29 mouse cellular contexts compared by ENCODE assay signal in the genomic region with DNA sequence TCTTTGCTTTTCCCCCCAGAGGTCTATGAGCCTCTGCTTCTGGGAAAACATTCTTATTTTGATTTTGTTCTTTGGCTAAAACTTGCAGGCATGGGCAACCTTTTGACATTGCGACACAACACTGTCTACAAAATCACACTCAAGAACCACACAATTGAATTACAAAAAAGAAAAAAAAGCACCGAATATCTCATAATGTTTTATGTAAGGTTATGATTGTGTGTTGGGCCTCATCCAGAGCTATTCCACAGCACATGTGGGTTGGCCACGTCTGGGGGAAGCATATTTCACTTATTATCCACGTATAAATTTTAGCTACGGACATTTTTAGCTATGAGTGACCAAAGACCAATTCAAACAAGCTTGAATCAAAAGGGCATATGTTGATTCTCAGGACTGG. TPM values are rescaled to one million over a fixed set of nuclear protein-coding genes. Genes with fewer than 3 reads are reported as not detected.
A peak's percentile ranks its signal among the peaks of the same experiment; 100 is the strongest.
DNase-seq lines count a peak whose midpoint lies in the region; ATAC-seq and TF ChIP-seq lines count a peak whose summit lies in the region.
"Had no signal": no experiment of that assay in that cellular context is flagged by ENCODE, and none has a peak within 500 bp of the region (broad histone marks: within the 10 kb centered on the region; RNA-seq: fewer than 3 reads in every experiment).

No protein-coding gene starts in this region.

- no peaks in the 10 kb centered on the region for H3K36me3 ChIP-seq in kidney, postnatal 0 days (ENCODE audit: insufficient read depth, low read length)
- H3K36me3 ChIP-seq in stomach, embryonic 15.5 days: no peaks in the 10 kb centered on the region
- H3K36me3 ChIP-seq in stomach, postnatal 0 days (ENCODE audit: control insufficient read depth, insufficient read depth, low read length): no peaks in the 10 kb centered on the region
- no peaks in the 10 kb centered on the region for H3K36me3 ChIP-seq in embryonic facial prominence, embryonic 14.5 days (ENCODE audit: control insufficient read depth, insufficient read depth, low read length)
- no peaks in the 10 kb centered on the region for H3K36me3 ChIP-seq in midbrain, embryonic 10.5 days
- H3K36me3 ChIP-seq: embryonic facial prominence, embryonic 15.5 days; G1E; heart, embryonic 12.5 days; hindbrain, embryonic 13.5 days; lung, embryonic 15.5 days; midbrain, embryonic 12.5 days; neural tube, embryonic 12.5 days had no signal

- TF ChIP-seq CTCF in kidney, postnatal 0 days (IDR thresholded peaks at IDR 0.05; ENCODE audit: low read depth): no peak
- TF ChIP-seq CTCF in stomach, postnatal 0 days (IDR thresholded peaks at IDR 0.05; ENCODE audit: low read depth): no peak

- no peak for ATAC-seq in kidney, postnatal 0 days (replicated peaks; ENCODE audit: low FRiP score, low read depth)
- no peak for ATAC-seq in stomach, embryonic 15.5 days (ENCODE audit: insufficient read depth, low FRiP score, low read depth)
- no peak for ATAC-seq in stomach, postnatal 0 days (ENCODE audit: low FRiP score, low TSS enrichment)
- ATAC-seq in embryonic facial prominence, embryonic 14.5 days (ENCODE audit: low read depth): no peak
- ATAC-seq: forebrain, embryonic 14.5 days; intestine, embryonic 16.5 days had no signal

- DNase-seq in kidney, postnatal 0 days (ENCODE audit: low spot score): peak; percentile 64
- no peak for DNase-seq in kidney, postnatal 36 days
- no peak for DNase-seq in stomach, postnatal 0 days (ENCODE audit: low spot score)
- peak; percentile 40 for DNase-seq in embryonic facial prominence, embryonic 14.5 days (ENCODE audit: low spot score)
- DNase-seq in midbrain, embryonic 10.5 days (ENCODE audit: low spot score): no peak
- no peak for DNase-seq in thymus, adult 18-20 months
- DNase-seq: adrenal gland, postnatal 14 days; cerebellum, adult 11-12 months; cerebellum, adult 9-11 months; embryo, embryonic 11 days; gastrocnemius, postnatal 36 days; heart, adult 18-20 months; heart, postnatal 4 days; layer of hippocampus, adult 9-11 months; lung, postnatal 36 days; thymus, postnatal 36 days had no signal

- no peak overlapping the region for H3K4me2 ChIP-seq in kidney, postnatal 0 days (ENCODE audit: low read length)
- H3K4me2 ChIP-seq in stomach, embryonic 15.5 days: no peak overlapping the region
- H3K4me2 ChIP-seq in stomach, postnatal 0 days (replicated peaks; ENCODE audit: low read depth): no peak overlapping the region
- H3K4me2 ChIP-seq in embryonic facial prominence, embryonic 14.5 days (ENCODE audit: low read depth, low read length): no peak overlapping the region
- H3K4me2 ChIP-seq: embryonic facial prominence, embryonic 15.5 days; heart, embryonic 12.5 days; hindbrain, embryonic 13.5 days; liver, embryonic 11.5 days; lung, embryonic 15.5 days; midbrain, embryonic 12.5 days; neural tube, embryonic 12.5 days had no signal

- H3K4me3 ChIP-seq in kidney, postnatal 0 days (replicated peaks; ENCODE audit: low read depth, low read length): no peak overlapping the region
- H3K4me3 ChIP-seq in stomach, embryonic 15.5 days (replicated peaks): no peak overlapping the region
- H3K4me3 ChIP-seq in stomach, postnatal 0 days (ENCODE audit: low read depth, low read length): no peak overlapping the region
- H3K4me3 ChIP-seq in embryonic facial prominence, embryonic 14.5 days (ENCODE audit: low read depth, low read length): no peak overlapping the region
- H3K4me3 ChIP-seq in midbrain, embryonic 10.5 days: no peak overlapping the region
- H3K4me3 ChIP-seq: embryonic facial prominence, embryonic 15.5 days; heart, embryonic 12.5 days; hindbrain, embryonic 13.5 days; lung, embryonic 15.5 days; midbrain, embryonic 12.5 days; myocyte; neural tube, embryonic 12.5 days had no signal

- no peak overlapping the region for H3K9ac ChIP-seq in kidney, postnatal 0 days (ENCODE audit: low read depth, low read length)
- no peak overlapping the region for H3K9ac ChIP-seq in stomach, embryonic 15.5 days
- no peak overlapping the region for H3K9ac ChIP-seq in stomach, postnatal 0 days (ENCODE audit: low read length)
- no peak overlapping the region for H3K9ac ChIP-seq in embryonic facial prominence, embryonic 14.5 days (ENCODE audit: low read depth, low read length)
- H3K9ac ChIP-seq: embryonic facial prominence, embryonic 15.5 days; heart, embryonic 12.5 days; hindbrain, embryonic 13.5 days; lung, embryonic 15.5 days; midbrain, embryonic 12.5 days; neural tube, embryonic 12.5 days had no signal

- peak overlapping the region; percentile 13; the same call in 1 of the 2 replicates for H3K27ac ChIP-seq in kidney, postnatal 0 days
- 0 out of 2 replicates have a peak overlapping the region, but pooled peaks have one; percentile 38 for H3K27ac ChIP-seq in stomach, embryonic 15.5 days
- no peak overlapping the region for H3K27ac ChIP-seq in stomach, postnatal 0 days (replicated peaks)
- no peak overlapping the region for H3K27ac ChIP-seq in embryonic facial prominence, embryonic 14.5 days (replicated peaks; ENCODE audit: low read depth, low read length)
- H3K27ac ChIP-seq in midbrain, embryonic 10.5 days (replicated peaks): no peak overlapping the region
- H3K27ac ChIP-seq: embryonic facial prominence, embryonic 15.5 days; hindbrain, embryonic 13.5 days; lung, embryonic 15.5 days; midbrain, embryonic 12.5 days; neural tube, embryonic 12.5 days had no signal

- H3K4me1 ChIP-seq in kidney, postnatal 0 days (replicated peaks; ENCODE audit: insufficient read depth, low read length): peaks cover 9% of the 10 kb centered on the region
- H3K4me1 ChIP-seq in stomach, embryonic 15.5 days: peaks cover 14% of the 10 kb centered on the region
- 0 out of 2 replicates have a peak, but pooled peaks cover 10% of the 10 kb centered on the region for H3K4me1 ChIP-seq in stomach, postnatal 0 days (replicated peaks; ENCODE audit: control insufficient read depth, insufficient read depth)
- H3K4me1 ChIP-seq in embryonic facial prominence, embryonic 14.5 days (ENCODE audit: control insufficient read depth, insufficient read depth, low read length): peaks cover 19% of the 10 kb centered on the region
- H3K4me1 ChIP-seq in midbrain, embryonic 10.5 days: no peaks in the 10 kb centered on the region
- H3K4me1 ChIP-seq: midbrain, embryonic 12.5 days had no signal

- H3K9me3 ChIP-seq in kidney, postnatal 0 days (replicated peaks; ENCODE audit: low read length): no peaks in the 10 kb centered on the region
- no peaks in the 10 kb centered on the region for H3K9me3 ChIP-seq in stomach, embryonic 15.5 days
- H3K9me3 ChIP-seq in stomach, postnatal 0 days (ENCODE audit: control insufficient read depth, low read length): no peaks in the 10 kb centered on the region
- no peaks in the 10 kb centered on the region for H3K9me3 ChIP-seq in embryonic facial prominence, embryonic 14.5 days (ENCODE audit: control insufficient read depth, low read length)
- no peaks in the 10 kb centered on the region for H3K9me3 ChIP-seq in midbrain, embryonic 10.5 days (replicated peaks)
- H3K9me3 ChIP-seq: embryonic facial prominence, embryonic 15.5 days; G1E; heart, embryonic 12.5 days; hindbrain, embryonic 13.5 days; lung, embryonic 15.5 days; midbrain, embryonic 12.5 days; neural tube, embryonic 12.5 days had no signal

- no peak for TF ChIP-seq EP300 in stomach, postnatal 0 days (optimal IDR thresholded peaks at IDR 0.05)

- 68% methylated on average over 5 of the region's 5 CpGs for WGBS in kidney, postnatal 0 days
- WGBS in stomach, embryonic 15.5 days: 69% methylated on average over 5 of the region's 5 CpGs
- WGBS in stomach, postnatal 0 days: 65% methylated on average over 5 of the region's 5 CpGs
- WGBS in embryonic facial prominence, embryonic 14.5 days: 58% methylated on average over 5 of the region's 5 CpGs
- 88% methylated on average over 5 of the region's 5 CpGs for WGBS in midbrain, embryonic 10.5 days

- H3K27me3 ChIP-seq in kidney, postnatal 0 days (ENCODE audit: insufficient read depth, low read length): no peaks in the 10 kb centered on the region
- H3K27me3 ChIP-seq in stomach, embryonic 15.5 days (replicated peaks): no peaks in the 10 kb centered on the region
- H3K27me3 ChIP-seq in stomach, postnatal 0 days (ENCODE audit: control insufficient read depth, insufficient read depth, low read length): no peaks in the 10 kb centered on the region
- no peaks in the 10 kb centered on the region for H3K27me3 ChIP-seq in embryonic facial prominence, embryonic 14.5 days (replicated peaks; ENCODE audit: control insufficient read depth, insufficient read depth, low read length)
- H3K27me3 ChIP-seq in midbrain, embryonic 10.5 days (ENCODE audit: low read depth, poor library complexity, severe bottlenecking): no peaks in the 10 kb centered on the region
- H3K27me3 ChIP-seq: embryonic facial prominence, embryonic 15.5 days; heart, embryonic 12.5 days; hindbrain, embryonic 13.5 days; lung, embryonic 15.5 days; midbrain, embryonic 12.5 days; neural tube, embryonic 12.5 days; Patski had no signal

RNA-seq across cellular contexts. Expression of gene Haao, which starts 38.0 kb away (rescaled TPM):
- 4.9 and 6.3 TPM in 2 replicates for polyA plus RNA-seq in kidney, postnatal 0 days (2015; fragmentation: Nextera tagmentation; extraction: Ambion mirVana)
- 2.1 and 5.9 TPM in 2 replicates for polyA plus RNA-seq in stomach, embryonic 15.5 days (2015; fragmentation: Nextera tagmentation; extraction: Ambion mirVana)
- polyA plus RNA-seq in stomach, postnatal 0 days (2015; fragmentation: Nextera tagmentation; extraction: Ambion mirVana): 0.13 and 0.36 TPM in 2 replicates
- 0.37 and 0.92 TPM in 2 replicates for polyA plus RNA-seq in embryonic facial prominence, embryonic 14.5 days (2014; fragmentation: Nextera tagmentation; extraction: Ambion mirVana)
- 0.11 and 0.27 TPM in 2 replicates for polyA plus RNA-seq in midbrain, embryonic 10.5 days (2016; fragmentation: Nextera tagmentation; extraction: Ambion mirVana)
- polyA plus RNA-seq: myocyte; neural tube, embryonic 12.5 days; Patski had no signal

Comparison
In these comparisons a context has a peak if more than half of its experiments do, and no peak if none do; other contexts are left out.
1. DNase-seq: peak in kidney, postnatal 0 days (single experiment) and embryonic facial prominence, embryonic 14.5 days (single experiment); none in kidney, postnatal 36 days (0 of 2), stomach, postnatal 0 days (single experiment), midbrain, embryonic 10.5 days (single experiment) and thymus, adult 18-20 months (0 of 2).
2. H3K27ac ChIP-seq: peak in kidney, postnatal 0 days (single experiment) and stomach, embryonic 15.5 days (single experiment); none in stomach, postnatal 0 days (single experiment), embryonic facial prominence, embryonic 14.5 days (single experiment) and midbrain, embryonic 10.5 days (single experiment).